Mouse (Mus musculus): Measurements from ENCODE around the gene Il10ra. TPM values are rescaled to one million over a fixed set of nuclear protein-coding genes. Genes with fewer than 3 reads are reported as not detected.

Gene Il10ra
- polyA plus RNA-seq, 1 experiment, result 5.1 TPM

- Histone ChIP-seq H3K27ac (ENCODE audit: insufficient read depth, low read length) (no peak overlapping the region), H3K4me3 (ENCODE audit: insufficient read depth, low read length) (no peak overlapping the region), H3K4me1 (ENCODE audit: control insufficient read depth, insufficient read depth, low read length) (no peaks in the 10 kb centered on the region)
- TF ChIP-seq POLR2A (IDR thresholded peaks at IDR 0.05; ENCODE audit: extremely low read depth, insufficient read depth, low read length) (no peak), CTCF (IDR thresholded peaks at IDR 0.05; ENCODE audit: extremely low read depth, insufficient read depth, low read length) (no peak)
Observed at GRCm38 (mm10) chr9:45212001-45212400, 56.9 kb downstream of the Il10ra start.

- Histone ChIP-seq H3K27ac (ENCODE audit: insufficient read depth, low read length) (no peak overlapping the region), H3K4me1 (ENCODE audit: control insufficient read depth, insufficient read depth, low read length) (no peaks in the 10 kb centered on the region), H3K4me3 (ENCODE audit: insufficient read depth, low read length) (no peak overlapping the region)
- no peak for TF ChIP-seq POLR2A (IDR thresholded peaks at IDR 0.05; ENCODE audit: extremely low read depth, insufficient read depth, low read length)
- TF ChIP-seq CTCF (IDR thresholded peaks at IDR 0.05; ENCODE audit: extremely low read depth, insufficient read depth, low read length), result no peak
Observed at GRCm38 (mm10) chr9:45207015-45207743, 61.8 kb downstream of the Il10ra start.

GRCm38 (mm10) chr9:45206121-45206520 lies 62.8 kb downstream of the Il10ra start:
- H3K4me3 ChIP-seq (ENCODE audit: insufficient read depth, low read length), result no peak overlapping the region
- H3K27ac ChIP-seq (ENCODE audit: insufficient read depth, low read length), result no peak overlapping the region
- H3K4me1 ChIP-seq (ENCODE audit: control insufficient read depth, insufficient read depth, low read length), result no peaks in the 10 kb centered on the region
- no peak for TF ChIP-seq CTCF (IDR thresholded peaks at IDR 0.05; ENCODE audit: extremely low read depth, insufficient read depth, low read length)
- TF ChIP-seq POLR2A (IDR thresholded peaks at IDR 0.05; ENCODE audit: extremely low read depth, insufficient read depth, low read length), result no peak

- Histone ChIP-seq H3K4me1 (ENCODE audit: control insufficient read depth, insufficient read depth, low read length) (no peaks in the 10 kb centered on the region), H3K4me3 (ENCODE audit: insufficient read depth, low read length) (no peak overlapping the region), H3K27ac (ENCODE audit: insufficient read depth, low read length) (no peak overlapping the region)
- TF ChIP-seq POLR2A (IDR thresholded peaks at IDR 0.05; ENCODE audit: extremely low read depth, insufficient read depth, low read length) (no peak), CTCF (IDR thresholded peaks at IDR 0.05; ENCODE audit: extremely low read depth, insufficient read depth, low read length) (no peak)
Observed at GRCm38 (mm10) chr9:45205143-45205542, 63.8 kb downstream of the Il10ra start.

Other genes starting within 250 kb of the Il10ra start
- gene Mpzl2, start 229.3 kb downstream of the Il10ra start, polyA plus RNA-seq (2012; rRNA removed), result 1.4 and 2.3 TPM in 2 replicates
- gene Mpzl3, start 214.0 kb downstream of the Il10ra start, polyA plus RNA-seq (2012; rRNA removed), result 3.0 and 3.1 TPM in 2 replicates
- gene Jaml, start 190.0 kb downstream of the Il10ra start, polyA plus RNA-seq (2012; rRNA removed), result 0.36 and 0.52 TPM in 2 replicates
- gene Scn2b, start 151.4 kb downstream of the Il10ra start, polyA plus RNA-seq (2012; rRNA removed), result 123 TPM in 2 replicates
- 31.9 and 87.5 TPM in 2 replicates for gene Scn4b, start 130.8 kb downstream of the Il10ra start, polyA plus RNA-seq (2012; rRNA removed)
- gene BC049352, start 87.1 kb downstream of the Il10ra start, polyA plus RNA-seq (2012; rRNA removed), result 1.5 and 1.8 TPM in 2 replicates
- 0.13 and 0.25 TPM in 2 replicates for gene Tmprss4, start 65.1 kb downstream of the Il10ra start, polyA plus RNA-seq (2012; rRNA removed)
- gene Tmprss13, start 50.0 kb upstream of the Il10ra start, polyA plus RNA-seq (2012; rRNA removed), result 0.06 TPM in 1 of 2 replicates, not detected in the other
- gene Fxyd6, start 101.0 kb upstream of the Il10ra start, polyA plus RNA-seq (2012; rRNA removed), result 137 and 139 TPM in 2 replicates
- 14.4 and 16.9 TPM in 2 replicates for gene Fxyd2, start 130.5 kb upstream of the Il10ra start, polyA plus RNA-seq (2012; rRNA removed)
- 29.7 and 30.0 TPM in 2 replicates for gene Dscaml1, start 157.5 kb upstream of the Il10ra start, polyA plus RNA-seq (2012; rRNA removed)